15 mouse cellular contexts compared by ENCODE assay signal in genomic region chr14:14350263-14351147, GRCm38 (mm10). TPM values are rescaled to one million over a fixed set of nuclear protein-coding genes. Genes with fewer than 3 reads are reported as not detected.
DNase-seq lines count a peak whose midpoint lies in the region; ATAC-seq and TF ChIP-seq lines count a peak whose summit lies in the region.
"Had no signal": no experiment of that assay in that cellular context is flagged by ENCODE, and none has a peak within 500 bp of the region (broad histone marks: within the 10 kb centered on the region; RNA-seq: fewer than 3 reads in every experiment).

No protein-coding gene starts in this region.

- no peak for ATAC-seq in lung, postnatal 0 days
- ATAC-seq: forebrain, embryonic 15.5 days had no signal

- DNase-seq in cerebellum, adult 11-12 months, result peak; percentile 15
- DNase-seq in cerebellum, postnatal 4 days (ENCODE audit: low spot score in 2 of 2), result no peak
- DNase-seq in lung, postnatal 10 days, result peak; percentile 31
- no peak for DNase-seq in lung, postnatal 0 days (ENCODE audit: low spot score)
- peak; percentile 8 for DNase-seq in T-cell, adult 2 months (ENCODE audit: low spot score)
- DNase-seq in splenic B cell, adult 2 months (ENCODE audit: low read depth, low spot score), result peak; percentile 27
- no peak for DNase-seq in heart, postnatal 25 days (ENCODE audit: low spot score)
- DNase-seq in neural tube, embryonic 10.5 days (ENCODE audit: extremely low spot score, low spot score), result no peak
- DNase-seq: left cerebral cortex, postnatal 4 days; lung, postnatal 14 days had no signal

- TF ChIP-seq CTCF in lung, postnatal 0 days (IDR thresholded peaks at IDR 0.05), result no peak

- no peaks in the 10 kb centered on the region for H3K4me1 ChIP-seq in lung, postnatal 0 days (ENCODE audit: insufficient read depth, low read depth, low read length)

- no peak overlapping the region for H3K9ac ChIP-seq in lung, postnatal 0 days (replicated peaks; ENCODE audit: low read depth)
- H3K9ac ChIP-seq: forebrain, embryonic 15.5 days; neural tube, embryonic 12.5 days had no signal

- intact Hi-C loops in heart, postnatal 25 days (cut with DNase I), result no loop called here

- no peak overlapping the region for H3K27ac ChIP-seq in lung, postnatal 0 days (ENCODE audit: low read length)
- H3K27ac ChIP-seq: forebrain, embryonic 15.5 days; neural tube, embryonic 12.5 days had no signal

- H3K4me3 ChIP-seq in lung, postnatal 0 days (ENCODE audit: low read depth, low read length), result no peak overlapping the region
- H3K4me3 ChIP-seq: forebrain, embryonic 15.5 days; neural tube, embryonic 12.5 days had no signal

- TF ChIP-seq EP300 in lung, postnatal 0 days (IDR thresholded peaks at IDR 0.05), result no peak

- H3K36me3 ChIP-seq in lung, postnatal 0 days (ENCODE audit: insufficient read depth, low read length), result no peaks in the 10 kb centered on the region
- H3K36me3 ChIP-seq in splenic B cell, adult 2 months (ENCODE audit: control insufficient read depth, insufficient read depth, low read length, poor library complexity, severe bottlenecking), result no peaks in the 10 kb centered on the region
- H3K36me3 ChIP-seq: forebrain, embryonic 15.5 days had no signal

- H3K27me3 ChIP-seq in lung, postnatal 0 days (replicated peaks; ENCODE audit: insufficient read depth, low read length), result no peaks in the 10 kb centered on the region
- H3K27me3 ChIP-seq in splenic B cell, adult 2 months (ENCODE audit: control insufficient read depth, insufficient read depth, low read length, poor library complexity, severe bottlenecking), result no peaks in the 10 kb centered on the region
- H3K27me3 ChIP-seq: forebrain, embryonic 15.5 days; neural tube, embryonic 12.5 days had no signal

- no peak overlapping the region for H3K4me2 ChIP-seq in lung, postnatal 0 days (replicated peaks; ENCODE audit: low read depth, low read length)
- H3K4me2 ChIP-seq: forebrain, embryonic 15.5 days; neural tube, embryonic 12.5 days had no signal

- WGBS in lung, postnatal 0 days, result 98% methylated on average over 29 of the region's 29 CpGs

- H3K9me3 ChIP-seq in lung, postnatal 0 days (ENCODE audit: low read length), result peaks cover 40% of the 10 kb centered on the region

RNA-seq across cellular contexts. Expression of gene Il3ra, which starts 4.4 kb away (rescaled TPM):
- 12.2 and 14.3 TPM in 2 replicates for polyA plus RNA-seq in lung, postnatal 0 days (2015; fragmentation: Nextera tagmentation; extraction: Ambion mirVana)
- 1 to 10 TPM; 4.1 to 4.8 TPM for total RNA-seq in heart, postnatal 25 days (2021)

RNA-seq across cellular contexts. Expression of gene Olfr31, which starts 27.9 kb away (rescaled TPM):
- not detected in 2 replicates for polyA plus RNA-seq in lung, postnatal 0 days (2015; fragmentation: Nextera tagmentation; extraction: Ambion mirVana)
- total RNA-seq in heart, postnatal 25 days (2021), result not detected
- total RNA-seq: adrenal gland, postnatal 10 days; left cerebral cortex, postnatal 4 days had no signal
- polyA plus RNA-seq: forebrain, embryonic 15.5 days; heart, postnatal 0 days; kidney, embryonic 14.5 days; neural tube, embryonic 12.5 days had no signal

RNA-seq across cellular contexts. Expression of gene Olfr721-ps1, which starts 50.6 kb away (rescaled TPM):
- polyA plus RNA-seq in lung, postnatal 0 days (2015; fragmentation: Nextera tagmentation; extraction: Ambion mirVana), result not detected in 2 replicates
- not detected for total RNA-seq in heart, postnatal 25 days (2021)
- total RNA-seq: adrenal gland, postnatal 10 days; left cerebral cortex, postnatal 4 days had no signal
- polyA plus RNA-seq: forebrain, embryonic 15.5 days; heart, postnatal 0 days; kidney, embryonic 14.5 days; neural tube, embryonic 12.5 days had no signal

Comparison
In these comparisons a context has a peak if more than half of its experiments do, and no peak if none do; other contexts are left out.
1. DNase-seq: peak in cerebellum, adult 11-12 months (single experiment), lung, postnatal 10 days (single experiment), T-cell, adult 2 months (single experiment) and splenic B cell, adult 2 months (single experiment); none in cerebellum, postnatal 4 days (0 of 2), lung, postnatal 0 days (single experiment), heart, postnatal 25 days (single experiment) and neural tube, embryonic 10.5 days (single experiment).